Mouse (Mus musculus) limb, embryonic 12.5 days (tissue): Measurements from ENCODE around the gene Hist1h3b. TPM values are rescaled to one million over a fixed set of nuclear protein-coding genes. Genes with fewer than 3 reads are reported as not detected.
A peak's percentile ranks its signal among the peaks of the same experiment; 100 is the strongest.
"Not testable (repeated sequence)": the region's sequence is repeated elsewhere in the genome, so short reads cannot be mapped to it uniquely, and the experiment has no call there.

Experiments used
- ATAC-seq: fragments of 200-750 bp; cut with Nextera tagmentation; 2 replicates; pipeline ENCODE4 v1.8.0; 2017; ENCODE audit warnings: low read depth, moderate TSS enrichment; ENCODE audit not compliant: insufficient number of reproducible peaks, insufficient read depth, low FRiP score, low TSS enrichment
- H3K27ac ChIP-seq: fragments of 300-500 bp; sonication (generic); 2 replicates; pipeline ENCODE4 v1.5.1; 2016; ENCODE audit warnings: mild to moderate bottlenecking, moderate library complexity
- H3K27me3 ChIP-seq: fragments of 300-500 bp; sonication (generic); 2 replicates; pipeline ENCODE4 v1.6.1; 2016; ENCODE audit warnings: mild to moderate bottlenecking, moderate library complexity
- H3K36me3 ChIP-seq: fragments of 300-500 bp; sonication (generic); 2 replicates; pipeline ENCODE4 v1.6.1; 2016; ENCODE audit warnings: mild to moderate bottlenecking, moderate library complexity
- H3K4me1 ChIP-seq: fragments of 300-500 bp; sonication (generic); replicated peaks from 2 replicates; pipeline ENCODE4 v1.6.1; 2016
- H3K4me2 ChIP-seq: fragments of 300-500 bp; sonication (generic); 2 replicates; pipeline ENCODE4 v1.6.1; 2016; ENCODE audit warnings: mild to moderate bottlenecking, moderate library complexity
- H3K4me3 ChIP-seq: fragments of 300-500 bp; sonication (generic); replicated peaks from 2 replicates; pipeline ENCODE4 v1.5.1; 2016; ENCODE audit warnings: mild to moderate bottlenecking
- H3K9ac ChIP-seq: fragments of 300-500 bp; sonication (generic); replicated peaks from 2 replicates; pipeline ENCODE4 v1.6.1; 2016; ENCODE audit warnings: mild to moderate bottlenecking, moderate library complexity
- H3K9me3 ChIP-seq: fragments of 300-500 bp; sonication (generic); 2 replicates; pipeline ENCODE4 v1.6.1; 2016; ENCODE audit warnings: mild to moderate bottlenecking, moderate library complexity
- WGBS: fragments of 180-500 bp; shearing (Covaris S2); methylation state at CpG from one replicate; pipeline ENCODE4 v1.1.7; 2016; 5-methylcytosine and 5-hydroxymethylcytosine counted together
- polyA plus RNA-seq: library from polyadenylated mRNA; unstranded; fragments of >200 nt; fragmentation: Nextera tagmentation; extraction: Ambion mirVana; gene quantifications from 2 replicates; pipeline ENCODE4 v1.2.1, GENCODE M21; 2016

Gene Hist1h3b
- polyA plus RNA-seq, 1 experiment from 2014 or later, result 30.1 TPM

GRCm38 (mm10) chr13:23757921-23758320, 5.9 kb downstream of the Hist1h3b start:
- peak overlapping the region; percentile 78 for H3K27ac ChIP-seq
- H3K4me2 ChIP-seq, result peak overlapping the region; percentile 79
- no peak overlapping the region for H3K4me3 ChIP-seq
- H3K4me1 ChIP-seq, result peaks cover 17% of the 10 kb centered on the region
- 51% methylated on average over 3 of the region's 3 CpGs for WGBS
- H3K36me3 ChIP-seq, result no peaks in the 10 kb centered on the region
- ATAC-seq, result no peak
- no peak overlapping the region for H3K9ac ChIP-seq
- H3K27me3 ChIP-seq, result no peaks in the 10 kb centered on the region
- H3K9me3 ChIP-seq, result no peaks in the 10 kb centered on the region

DNA sequence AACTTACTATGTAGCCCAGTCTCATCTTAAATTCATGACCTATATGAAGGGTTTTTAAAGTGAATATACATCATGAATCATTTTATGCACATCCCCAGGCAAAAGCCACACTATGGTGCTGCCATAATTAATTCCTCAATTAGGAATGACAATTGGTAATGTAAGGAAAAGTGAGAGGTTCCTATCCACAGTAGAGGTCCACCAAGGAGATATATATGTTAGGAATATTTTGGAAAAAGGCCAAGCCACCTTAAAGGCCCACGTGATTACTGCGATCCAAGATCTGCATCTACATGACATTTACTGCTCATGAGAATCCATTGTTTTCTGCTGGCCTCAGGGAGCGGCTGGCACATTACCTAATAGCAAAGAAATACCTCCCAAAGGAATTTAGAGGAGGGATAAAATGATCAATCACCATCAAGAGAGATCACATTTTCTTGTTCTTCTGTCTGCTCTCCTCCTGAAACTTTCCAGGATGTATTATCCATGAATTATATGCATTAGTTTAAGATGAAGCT, 7.2 kb downstream of the Hist1h3b start:
- Histone ChIP-seq H3K4me1 (peaks cover 22% of the 10 kb centered on the region), H3K9ac (no peak overlapping the region), H3K4me3 (no peak overlapping the region), H3K36me3 (no peaks in the 10 kb centered on the region), H3K4me2 (no peak overlapping the region), H3K9me3 (no peaks in the 10 kb centered on the region), H3K27ac (no peak overlapping the region), H3K27me3 (no peaks in the 10 kb centered on the region)
- ATAC-seq, result no peak
- WGBS, result 80% methylated on average over 3 of the region's 3 CpGs

- H3K36me3 ChIP-seq, result no peaks in the 10 kb centered on the region
- H3K27me3 ChIP-seq, result no peaks in the 10 kb centered on the region
- peak overlapping the region; percentile 48 for H3K4me3 ChIP-seq
- H3K4me1 ChIP-seq, result peaks cover 28% of the 10 kb centered on the region
- WGBS, result 83% methylated on average over 1 of the region's 1 CpGs
- H3K9me3 ChIP-seq, result no peaks in the 10 kb centered on the region
- H3K4me2 ChIP-seq, result peak overlapping the region; percentile 85
- no peak for ATAC-seq
- peak overlapping the region; percentile 65; the same call in 1 of the 2 replicates for H3K9ac ChIP-seq
- H3K27ac ChIP-seq, result peak overlapping the region; percentile 97
Measured at GRCm38 (mm10) chr13:23759916-23760239, 7.8 kb downstream of the Hist1h3b start.

DNA sequence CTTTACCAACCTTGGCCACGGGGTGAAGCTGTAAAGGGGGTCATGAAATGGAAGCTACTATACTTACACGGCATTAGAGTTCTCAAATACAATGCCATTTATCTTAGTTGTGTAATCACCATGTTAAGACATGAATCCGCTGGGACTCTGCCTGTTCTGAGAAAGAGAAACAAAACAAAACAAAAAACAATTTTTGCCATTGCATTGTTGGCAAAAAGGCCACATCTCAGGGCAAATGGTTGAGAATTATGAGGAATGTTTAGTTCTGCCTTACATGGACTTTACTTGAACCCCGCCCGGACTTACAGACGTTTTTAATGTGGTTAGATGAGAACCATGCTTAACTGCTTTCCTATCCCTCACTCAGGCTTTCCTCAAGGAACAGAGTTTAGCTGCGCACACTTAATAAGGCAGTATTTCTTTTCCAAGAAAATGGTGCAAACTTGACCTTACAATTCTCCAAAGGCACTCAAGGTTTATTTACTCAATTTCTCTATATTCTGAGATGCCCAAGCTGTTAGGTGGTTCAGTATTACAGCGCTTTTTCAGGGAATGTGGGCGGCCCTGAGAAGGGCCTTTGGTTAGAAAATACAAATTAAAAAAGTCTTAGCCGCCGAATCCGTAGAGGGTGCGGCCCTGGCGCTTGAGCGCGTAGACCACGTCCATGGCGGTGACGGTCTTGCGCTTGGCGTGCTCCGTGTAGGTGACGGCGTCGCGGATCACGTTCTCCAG, 8.3 kb downstream of the Hist1h3b start:
- Histone ChIP-seq H3K27ac (peak overlapping the region; percentile 97), H3K27me3 (no peaks in the 10 kb centered on the region), H3K9ac (peak overlapping the region; percentile 65), H3K4me1 (peaks cover 30% of the 10 kb centered on the region), H3K4me3 (peak overlapping the region; percentile 48), H3K36me3 (no peaks in the 10 kb centered on the region), H3K4me2 (peak overlapping the region; percentile 85), H3K9me3 (no peaks in the 10 kb centered on the region)
- no peak for ATAC-seq
- WGBS, result 1% methylated on average over 22 of the region's 27 CpGs

DNA sequence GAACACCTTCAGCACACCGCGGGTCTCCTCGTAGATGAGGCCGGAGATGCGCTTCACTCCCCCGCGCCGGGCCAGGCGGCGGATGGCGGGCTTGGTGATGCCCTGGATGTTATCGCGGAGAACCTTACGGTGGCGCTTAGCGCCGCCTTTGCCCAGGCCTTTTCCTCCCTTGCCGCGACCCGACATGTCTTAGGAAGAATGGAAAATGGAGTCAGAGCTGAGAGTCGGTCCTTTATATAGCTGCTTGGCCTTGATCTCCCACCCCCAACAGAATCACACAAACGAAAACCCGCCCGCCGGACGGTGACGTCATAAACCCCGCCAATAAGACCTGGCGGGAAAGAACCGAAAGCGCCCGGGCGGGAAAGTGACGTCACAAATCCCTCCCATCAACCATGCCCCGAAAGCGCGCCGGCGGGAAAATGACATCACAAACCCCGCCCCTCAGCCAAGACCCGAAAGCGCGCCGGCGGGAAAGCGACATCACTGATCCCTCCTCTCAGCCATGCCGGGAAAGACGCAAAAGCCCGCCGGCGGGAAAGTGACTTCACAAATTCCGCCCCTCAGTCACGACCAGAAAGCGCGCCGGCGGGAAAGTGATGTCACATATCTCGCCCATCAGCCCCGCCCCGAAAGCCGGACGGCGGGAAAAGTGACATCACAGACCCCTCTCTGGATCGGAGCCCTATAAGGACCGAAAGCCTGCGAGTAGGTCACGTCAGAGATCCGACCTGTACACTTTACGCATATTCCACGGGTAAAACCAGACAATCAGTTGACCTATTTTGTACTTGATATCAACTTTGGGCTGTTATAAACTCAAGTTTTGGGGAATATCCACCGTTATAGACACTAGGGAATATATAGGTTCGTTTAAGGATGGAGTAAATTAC, 9.2 kb downstream of the Hist1h3b start, which contains the start of gene Hist1h4a:
Gene Hist1h4a (minus strand): TSS at position 259 of the 893 bp plus-strand sequence.
- ATAC-seq, result peak; percentile 73
- no peaks in the 10 kb centered on the region for H3K36me3 ChIP-seq
- peak within 1 kb of the TSS; percentile 85 for H3K4me2 ChIP-seq
- WGBS, result under 1% methylated on average over 69 of the region's 72 CpGs
- no peaks in the 10 kb centered on the region for H3K27me3 ChIP-seq
- no peaks in the 10 kb centered on the region for H3K9me3 ChIP-seq
- peak within 1 kb of the TSS; percentile 97 for H3K27ac ChIP-seq
- peak within 1 kb of the TSS; percentile 71 for H3K9ac ChIP-seq
- H3K4me1 ChIP-seq, result peaks cover 30% of the 10 kb centered on the region
- H3K4me3 ChIP-seq, result peak within 1 kb of the TSS; percentile 48

GRCm38 (mm10) chr13:23761871-23762821, 10.1 kb downstream of the Hist1h3b start, which contains the start of gene Hist1h3a:
Gene Hist1h3a, minus strand, starts transcription at chr13:23762386.
- WGBS, result under 1% methylated on average over 34 of the region's 52 CpGs

GRCm38 (mm10) chr13:23763242-23763585, 11.1 kb downstream of the Hist1h3b start:
- H3K4me1 ChIP-seq, result peaks cover 25% of the 10 kb centered on the region
- under 1% methylated on average over 10 of the region's 10 CpGs for WGBS
- H3K9me3 ChIP-seq, result no peaks in the 10 kb centered on the region
- H3K27me3 ChIP-seq, result no peaks in the 10 kb centered on the region
- H3K4me3 ChIP-seq, result peak overlapping the region; percentile 48
- H3K4me2 ChIP-seq, result peak overlapping the region; percentile 85
- H3K27ac ChIP-seq, result peak overlapping the region; percentile 97
- H3K36me3 ChIP-seq, result no peaks in the 10 kb centered on the region
- H3K9ac ChIP-seq, result peak overlapping the region; percentile 51; the same call in 1 of the 2 replicates
- ATAC-seq, result no peak

More at GRCm38 (mm10) chr13:23761871-23762821, 10.1 kb downstream of the Hist1h3b start, which contains the start of gene Hist1h3a:
- Histone ChIP-seq H3K4me3 (peak within 1 kb of the TSS; percentile 48), H3K27ac (peak within 1 kb of the TSS; percentile 97), H3K9ac (peak within 1 kb of the TSS; percentile 71), H3K4me2 (peak within 1 kb of the TSS; percentile 85), H3K4me1 (peaks cover 30% of the 10 kb centered on the region)
- not testable (repeated sequence) for H3K36me3 ChIP-seq, H3K27me3 ChIP-seq, H3K9me3 ChIP-seq
- ATAC-seq, result peak; percentile 72

DNA sequence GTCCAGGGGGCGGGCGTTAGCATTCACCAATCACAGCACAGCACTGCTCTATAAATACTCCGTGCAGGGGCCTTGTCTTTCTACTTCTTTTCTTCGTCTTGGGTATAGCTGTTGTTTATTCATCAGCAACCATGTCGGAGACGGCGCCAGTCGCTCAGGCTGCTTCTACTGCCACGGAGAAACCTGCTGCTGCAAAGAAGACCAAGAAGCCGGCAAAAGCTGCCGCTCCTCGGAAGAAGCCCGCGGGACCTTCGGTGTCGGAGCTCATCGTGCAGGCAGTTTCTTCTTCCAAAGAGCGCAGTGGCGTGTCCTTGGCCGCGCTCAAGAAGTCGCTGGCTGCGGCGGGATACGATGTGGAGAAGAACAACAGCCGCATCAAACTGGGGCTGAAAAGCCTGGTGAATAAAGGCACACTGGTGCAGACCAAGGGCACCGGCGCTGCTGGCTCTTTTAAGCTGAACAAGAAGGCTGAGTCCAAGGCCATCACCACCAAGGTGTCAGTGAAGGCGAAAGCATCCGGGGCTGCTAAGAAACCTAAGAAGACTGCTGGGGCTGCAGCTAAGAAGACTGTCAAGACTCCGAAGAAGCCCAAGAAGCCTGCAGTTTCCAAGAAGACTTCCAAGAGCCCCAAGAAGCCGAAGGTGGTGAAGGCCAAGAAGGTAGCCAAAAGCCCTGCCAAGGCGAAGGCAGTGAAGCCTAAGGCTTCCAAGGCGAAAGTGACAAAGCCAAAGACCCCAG, 11.7 kb downstream of the Hist1h3b start, which contains the start of gene Hist1h1a:
Gene Hist1h1a (plus strand): TSS at position 81 of the 738 bp plus-strand sequence.
- ATAC-seq, result peak; percentile 64
- Histone ChIP-seq H3K9me3 (no peaks in the 10 kb centered on the region), H3K36me3 (no peaks in the 10 kb centered on the region), H3K4me1 (peaks cover 25% of the 10 kb centered on the region), H3K4me3 (peak within 1 kb of the TSS; percentile 48), H3K9ac (peak within 1 kb of the TSS; percentile 79), H3K4me2 (peak within 1 kb of the TSS; percentile 85), H3K27ac (peak within 1 kb of the TSS; percentile 97), H3K27me3 (no peaks in the 10 kb centered on the region)
- 3% methylated on average over 34 of the region's 34 CpGs for WGBS

GRCm38 (mm10) chr13:23764324-23765171, 12.5 kb downstream of the Hist1h3b start:
- peaks cover 25% of the 10 kb centered on the region for H3K4me1 ChIP-seq
- ATAC-seq, result no peak
- no peaks in the 10 kb centered on the region for H3K9me3 ChIP-seq
- H3K4me2 ChIP-seq, result peak overlapping the region; percentile 85
- peak overlapping the region; percentile 48 for H3K4me3 ChIP-seq
- peak overlapping the region; percentile 79 for H3K9ac ChIP-seq
- no peaks in the 10 kb centered on the region for H3K27me3 ChIP-seq
- 33% methylated on average over 11 of the region's 12 CpGs for WGBS
- H3K27ac ChIP-seq, result peak overlapping the region; percentile 97
- H3K36me3 ChIP-seq, result no peaks in the 10 kb centered on the region
